Mouse (Mus musculus) CH12.LX (cell line): ENCODE data around the gene Gatm. TPM values are rescaled to one million over a fixed set of nuclear protein-coding genes. Genes with fewer than 3 reads are reported as not detected.

Experiments
- DNase-seq: peaks from one replicate; pipeline ENCODE4 v3.0.0-alpha.2; 2013; ENCODE audit errors: extremely low read depth
- H3K27ac ChIP-seq: 2 replicates; pipeline ENCODE4 v1.5.1; 2012; ENCODE audit warnings: low read depth, mild to moderate bottlenecking, control low read depth, moderate library complexity; ENCODE audit not compliant: insufficient read depth
- H3K27me3 ChIP-seq: replicated peaks from 2 replicates; pipeline ENCODE3; 2012; ENCODE audit warnings: inconsistent platforms
- H3K36me3 ChIP-seq, 2 experiments: replicated peaks in 1 of 2; 2 replicates each; pipeline versions ENCODE3 to v1.6.1; 2012; ENCODE audit warnings: inconsistent platforms in 1 of 2, low read length in 1 of 2, mild to moderate bottlenecking in 1 of 2, mixed read lengths in 1 of 2, moderate library complexity in 1 of 2; ENCODE audit not compliant: control insufficient read depth in 1 of 2, insufficient read depth in 1 of 2
- H3K4me1 ChIP-seq, 2 experiments: 2 replicates each; pipeline ENCODE4 v1.6.1; 2012; ENCODE audit warnings: inconsistent platforms in 1 of 2, moderate library complexity in 1 of 2; ENCODE audit not compliant: insufficient read depth in 2 of 2, control insufficient read depth in 1 of 2
- H3K4me2 ChIP-seq: 2 replicates; pipeline ENCODE4 v1.6.1; 2012; ENCODE audit warnings: low read depth, mild to moderate bottlenecking, control low read depth; ENCODE audit not compliant: poor library complexity, insufficient read depth, severe bottlenecking
- H3K4me3 ChIP-seq, 3 experiments: fragments of 150-350 bp in 1 of 3; sonication (generic) in 1 of 3; replicated peaks in 1 of 3; 2 replicates each; pipeline versions ENCODE3 to v1.5.1; 2011 to 2012; ENCODE audit warnings: low read depth in 2 of 3, low read length in 2 of 3, mild to moderate bottlenecking in 2 of 3, moderate library complexity in 2 of 3, control low read depth in 1 of 3, improper control_type of control experiment in 1 of 3, inconsistent platforms in 1 of 3, mixed read lengths in 1 of 3; ENCODE audit not compliant: poor library complexity in 1 of 3
- H3K79me2 ChIP-seq: replicated peaks from 2 replicates; pipeline ENCODE4 v1.6.1; 2012; ENCODE audit warnings: mild to moderate bottlenecking, moderate library complexity; ENCODE audit not compliant: control insufficient read depth, poor library complexity, insufficient read depth, severe bottlenecking; ENCODE audit errors: extremely low read depth
- H3K9ac ChIP-seq: 2 replicates; pipeline ENCODE4 v1.6.1; 2012; ENCODE audit warnings: low read depth, mild to moderate bottlenecking, control low read depth, moderate library complexity; ENCODE audit not compliant: insufficient read depth
- H3K9me3 ChIP-seq: replicated peaks from 2 replicates; pipeline ENCODE3; 2012; ENCODE audit warnings: low read length, inconsistent platforms, mixed read lengths
- CTCF ChIP-seq, 2 experiments: IDR thresholded peaks in 1 of 2; conservative IDR thresholded peaks in 1 of 2; 2 replicates each; pipeline ENCODE4 v1.5.1; 2011 to 2012; ENCODE audit warnings: low read depth in 2 of 2, low read length in 2 of 2, improper control_type of control experiment in 1 of 2, inconsistent platforms in 1 of 2, mild to moderate bottlenecking in 1 of 2, moderate library complexity in 1 of 2
- E2F4 ChIP-seq: IDR thresholded peaks from 2 replicates; pipeline ENCODE4 v1.6.1; 2011; ENCODE audit warnings: low read depth, low read length, improper control_type of control experiment; ENCODE audit not compliant: insufficient replicate concordance
- ETS1 ChIP-seq: conservative IDR thresholded peaks from 2 replicates; pipeline ENCODE4 v1.6.1; 2012; ENCODE audit warnings: low read depth, mild to moderate bottlenecking, inconsistent platforms, low read length, improper control_type of control experiment, moderate library complexity
- JUND ChIP-seq: conservative IDR thresholded peaks from 2 replicates; pipeline ENCODE4 v1.6.1; 2011; ENCODE audit warnings: low read depth, low read length, improper control_type of control experiment
- MAFK ChIP-seq: IDR thresholded peaks from 2 replicates; pipeline ENCODE4 v1.6.1; 2011; ENCODE audit warnings: low read length, improper control_type of control experiment; ENCODE audit not compliant: insufficient replicate concordance
- MAX ChIP-seq: IDR thresholded peaks from 2 replicates; pipeline ENCODE4 v1.6.1; 2011; ENCODE audit warnings: low read length, improper control_type of control experiment
- MEF2A ChIP-seq: IDR thresholded peaks from 2 replicates; pipeline ENCODE4 v1.6.1; 2014; ENCODE audit warnings: low read depth, mild to moderate bottlenecking, inconsistent platforms, low read length, improper control_type of control experiment, borderline replicate concordance
- MYC ChIP-seq: IDR thresholded peaks from 2 replicates; pipeline ENCODE4 v1.6.1; 2011; ENCODE audit warnings: low read depth, mild to moderate bottlenecking, improper control_type of control experiment, low read length
- NELFE ChIP-seq: IDR thresholded peaks from 2 replicates; pipeline ENCODE4 v1.6.1; 2011; ENCODE audit warnings: low read depth, low read length, improper control_type of control experiment
- PAX5 ChIP-seq: IDR thresholded peaks from 2 replicates; pipeline ENCODE4 v1.6.1; 2012; ENCODE audit warnings: low read length, inconsistent platforms, mixed read lengths
- SMC3 ChIP-seq: IDR thresholded peaks from 2 replicates; pipeline ENCODE4 v1.6.1; 2011; ENCODE audit warnings: low read depth, low read length, improper control_type of control experiment
- TBP ChIP-seq: conservative IDR thresholded peaks from 2 replicates; pipeline ENCODE4 v1.6.1; 2011; ENCODE audit warnings: low read depth, low read length, improper control_type of control experiment
- USF1 ChIP-seq: IDR thresholded peaks from 2 replicates; pipeline ENCODE4 v1.6.1; 2014; ENCODE audit warnings: low read depth, mild to moderate bottlenecking, inconsistent platforms, low read length, improper control_type of control experiment
- ZKSCAN1 ChIP-seq: IDR thresholded peaks from 2 replicates; pipeline ENCODE4 v1.6.1; 2012; ENCODE audit warnings: low read depth, inconsistent platforms, low read length, improper control_type of control experiment, borderline replicate concordance
- dilution Hi-C: fragments of 300-500 bp; cut with MboI; formaldehyde crosslinking; loops from 2 replicates; pipeline ENCODE4 v1.14.3; 2020; ENCODE audit warnings: low sequenced_read_pairs; ENCODE audit not compliant: extremely low pct_unique_long_range_greater_than_20kb, extremely low pct_ligation_motif_present
- in situ Hi-C: fragments of 300-500 bp; cut with MboI; formaldehyde crosslinking; loops from 3 replicates; pipeline ENCODE4 v1.14.3; 2019; ENCODE audit warnings: low sequenced_read_pairs, low pct_ligation_motif_present, low pct_unique_long_range_greater_than_20kb, mixed read lengths
- polyA plus RNA-seq: library from polyadenylated mRNA; unstranded; fragments of >175 nt; gene quantifications from 2 replicates; pipeline ENCODE4 v1.2.1, GENCODE M21; 2012; ENCODE audit warnings: low read depth; ENCODE audit not compliant: insufficient read length
- total RNA-seq, 2 experiments: library from RNA; depleted of rRNA; stranded (reverse); fragments of 300-350 nt in 1 of 2; fragments of >200 nt in 1 of 2; gene quantifications; 2 replicates each; pipeline ENCODE4 v1.2.3; 2012 to 2014

The Gatm gene
- total and polyA plus RNA-seq, 3 experiments = 13.0 to 46.0 (median 23.3) TPM

DNA sequence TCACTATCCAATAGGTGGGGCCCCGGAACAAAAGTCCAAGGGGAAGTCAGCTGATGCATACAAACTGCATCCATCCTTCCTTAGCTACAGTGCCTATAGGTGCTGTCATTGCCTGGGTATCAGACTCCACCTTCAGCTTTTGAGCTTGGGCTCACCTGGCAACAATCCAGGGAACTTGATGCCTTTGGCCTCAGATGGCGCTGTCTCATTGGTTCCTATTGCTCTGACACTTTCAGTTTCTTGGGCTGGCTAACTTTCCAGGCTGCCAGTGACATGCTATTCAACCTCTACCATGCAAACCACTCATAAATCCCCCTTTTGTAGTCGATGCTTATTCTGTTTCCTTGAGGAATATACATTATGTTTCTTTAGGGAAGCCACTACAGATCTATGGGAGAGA, 24.8 kb downstream of the Gatm start:
- Histone ChIP-seq H3K4me2 (no peak overlapping the region), H3K9me3 (no peaks in the 10 kb centered on the region), H3K27ac (no peak overlapping the region), H3K4me3 (no peak overlapping the region), H3K79me2 (no peaks in the 10 kb centered on the region), H3K36me3 (no peaks in the 10 kb centered on the region), H3K27me3 (no peaks in the 10 kb centered on the region), H3K4me1 (peaks cover 0 to 7% of the 10 kb centered on the region in 2 experiments; a peak in 1 of 4 replicates), H3K9ac (no peak overlapping the region)
- dilution Hi-C loops (no loop called here), in situ Hi-C loops (no loop called here)
- no peak for DNase-seq
- TF ChIP-seq CTCF (conservative IDR thresholded peaks at IDR 0.05 in 1 of 2, IDR thresholded peaks at IDR 0.05 in 1 of 2; ENCODE audit: low read depth in 2 of 2, low read length in 2 of 2) = peak in 1 of 2 experiments; percentile 33; a peak in 2 of 4 replicates
- no peak for TF ChIP-seq USF1
- TF ChIP-seq JUND = no peak

DNA sequence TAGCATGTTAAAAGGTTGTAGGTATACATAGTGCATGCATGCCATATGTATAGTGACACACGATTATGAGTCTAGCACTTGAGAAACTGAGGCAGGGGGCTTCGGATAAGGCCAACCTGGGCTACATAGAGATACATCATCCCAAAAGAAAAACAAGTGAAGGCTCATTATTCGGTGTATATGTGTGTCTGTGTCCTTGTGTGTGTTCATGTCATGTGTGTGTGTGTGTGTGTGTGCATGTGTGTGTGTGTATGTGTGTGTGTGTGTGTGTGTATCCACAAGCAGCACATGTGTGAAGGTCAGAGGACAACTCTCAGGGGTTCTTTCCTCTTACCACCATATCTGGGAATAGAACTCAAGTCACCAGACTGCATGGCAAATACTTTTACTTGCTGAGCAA, 28.8 kb downstream of the Gatm start:
- H3K9ac ChIP-seq = no peak overlapping the region
- no peaks in the 10 kb centered on the region for H3K36me3 ChIP-seq
- in situ Hi-C loops = no loop called here
- H3K4me3 ChIP-seq = no peak overlapping the region
- H3K4me2 ChIP-seq = no peak overlapping the region
- H3K27me3 ChIP-seq = no peaks in the 10 kb centered on the region
- DNase-seq = no peak
- dilution Hi-C loops = no loop called here
- H3K4me1 ChIP-seq = peaks cover 0 to 9% of the 10 kb centered on the region in 2 experiments; a peak in 2 of 4 replicates
- TF ChIP-seq SMC3 (no peak), MYC (no peak), TBP (no peak), E2F4 (no peak), PAX5 (no peak)
- TF ChIP-seq, all 38 proteins: peak for 0
- no peak overlapping the region for H3K27ac ChIP-seq
- H3K79me2 ChIP-seq = no peaks in the 10 kb centered on the region
- no peaks in the 10 kb centered on the region for H3K9me3 ChIP-seq

DNA sequence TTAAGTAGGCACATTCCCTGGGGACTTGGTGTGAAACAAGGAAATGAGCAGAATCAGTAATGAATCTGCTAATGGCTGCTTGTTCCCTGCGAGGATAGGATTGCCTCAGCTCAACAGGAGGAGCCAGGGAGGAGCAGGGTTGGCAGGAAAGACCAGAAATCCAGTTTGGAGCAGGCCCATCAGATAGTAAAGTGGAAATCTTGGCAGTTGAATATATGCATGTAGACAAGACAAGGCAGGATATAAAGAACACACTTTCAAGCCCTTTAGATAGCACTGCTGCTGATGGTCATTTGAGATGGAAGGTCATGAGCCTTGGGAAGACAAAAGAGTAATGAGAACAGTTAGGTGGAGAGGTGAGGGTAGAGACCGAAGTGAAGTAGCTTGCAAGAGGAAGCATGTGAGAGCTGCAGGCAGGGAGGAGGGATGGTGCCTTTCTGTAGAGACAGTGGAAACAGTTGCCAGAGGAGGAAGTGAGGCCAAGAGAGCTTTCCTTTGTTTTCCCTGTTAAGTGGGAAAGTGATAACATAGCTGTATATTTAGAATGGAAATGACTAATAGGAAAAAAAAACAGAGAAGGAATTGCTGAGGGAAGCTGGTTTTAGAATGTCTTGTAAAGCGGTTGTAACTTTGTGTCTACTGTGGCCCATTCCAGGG, 29.6 kb downstream of the Gatm start:
- Histone ChIP-seq H3K9me3 (no peaks in the 10 kb centered on the region), H3K27ac (no peak overlapping the region), H3K79me2 (no peaks in the 10 kb centered on the region), H3K9ac (no peak overlapping the region), H3K36me3 (no peaks in the 10 kb centered on the region), H3K27me3 (peaks cover under 1% of the 10 kb centered on the region), H3K4me1 (peaks cover 0 to 9% of the 10 kb centered on the region in 2 experiments; a peak in 2 of 4 replicates), H3K4me3 (no peak overlapping the region), H3K4me2 (no peak overlapping the region)
- dilution Hi-C loops = no loop called here
- in situ Hi-C loops = no loop called here
- DNase-seq = no peak
- TF ChIP-seq NELFE (no peak), MAX (no peak), TBP (no peak), MEF2A (no peak), ETS1 (no peak), MAFK (no peak), JUND (no peak), ZKSCAN1 (no peak), USF1 (no peak)
- TF ChIP-seq, all 38 proteins: peak for 0
